Mouse (Mus musculus) embryo, embryonic 11 days (tissue): ENCODE data around the gene Mettl2.

Experiments used
- DNase-seq: peaks from one replicate; pipeline ENCODE4 v3.0.0-alpha.2; 2015

Mettl2 gene

GRCm38 (mm10) chr11:105153068-105153833 lies 27.0 kb downstream of the Mettl2 start:
- DNase-seq: peak; percentile 79

GRCm38 (mm10) chr11:105155915-105156314 lies 29.7 kb downstream of the Mettl2 start:
- DNase-seq: no peak

GRCm38 (mm10) chr11:105156748-105157267 lies 30.6 kb downstream of the Mettl2 start:
- DNase-seq: no peak

GRCm38 (mm10) chr11:105158047-105158446 lies 31.8 kb downstream of the Mettl2 start:
- DNase-seq: no peak

- DNase-seq: no peak
Observed at GRCm38 (mm10) chr11:105159673-105160360, 33.6 kb downstream of the Mettl2 start.

- no peak for DNase-seq
Observed at GRCm38 (mm10) chr11:105161411-105161810, 35.2 kb downstream of the Mettl2 start.

- no peak for DNase-seq
Observed at GRCm38 (mm10) chr11:105164516-105165510, 38.6 kb downstream of the Mettl2 start.

GRCm38 (mm10) chr11:105166780-105167179 lies 40.6 kb downstream of the Mettl2 start:
- no peak for DNase-seq

GRCm38 (mm10) chr11:105178516-105178915 lies 52.3 kb downstream of the Mettl2 start, which contains the start of gene Tlk2:
TSS of gene Tlk2 (plus strand) at chr11:105178807.
- DNase-seq: no peak

- DNase-seq: no peak
Observed at GRCm38 (mm10) chr11:105179523-105179922, 53.3 kb downstream of the Mettl2 start.

GRCm38 (mm10) chr11:105180471-105181091 lies 54.4 kb downstream of the Mettl2 start:
- peak; percentile 58 for DNase-seq

GRCm38 (mm10) chr11:105181126-105181637 lies 55.0 kb downstream of the Mettl2 start:
- DNase-seq: peak; percentile 97

GRCm38 (mm10) chr11:105181689-105182460 lies 55.6 kb downstream of the Mettl2 start:
- DNase-seq: peak; percentile 56

GRCm38 (mm10) chr11:105182461-105182855 lies 56.2 kb downstream of the Mettl2 start:
- no peak for DNase-seq

- DNase-seq: no peak
Observed at GRCm38 (mm10) chr11:105184678-105185077, 58.5 kb downstream of the Mettl2 start.
